Mouse (Mus musculus): ENCODE measurements around the gene R3hcc1l.

Gene R3hcc1l

DNA sequence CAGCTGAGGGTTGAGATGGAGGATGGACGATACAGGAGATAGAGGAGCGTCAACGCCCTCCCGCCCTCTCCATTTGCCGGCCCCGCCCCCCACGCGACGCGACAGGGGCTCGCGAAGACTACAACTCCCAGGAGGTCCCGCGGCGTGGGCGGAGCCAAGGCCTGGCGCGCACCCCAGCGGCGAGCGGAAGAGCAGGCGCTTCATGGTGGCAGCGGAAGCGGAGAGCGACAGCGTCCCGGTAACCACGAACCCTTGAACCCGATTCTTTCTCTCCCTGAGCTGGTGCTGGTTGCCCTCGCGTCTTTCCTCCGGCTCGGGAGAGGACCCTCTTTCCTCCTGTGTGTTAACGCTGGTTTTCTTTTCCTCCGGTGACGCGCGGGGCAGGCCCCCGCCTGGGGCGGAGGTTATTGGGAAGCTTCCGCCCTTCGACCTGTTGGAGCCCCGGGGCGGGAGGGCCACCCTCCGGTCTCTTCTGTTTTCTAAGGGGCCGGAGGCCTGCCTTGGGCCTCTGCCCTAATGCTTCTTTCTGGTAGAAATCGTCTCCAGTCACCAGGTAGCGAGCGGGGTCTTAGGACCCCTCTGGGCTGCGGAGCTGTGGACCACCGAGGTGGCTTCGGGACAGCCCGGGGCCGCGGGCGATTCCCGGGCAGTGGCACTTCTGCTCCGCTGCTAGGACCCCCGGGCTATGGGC lies at the start of gene R3hcc1l:
R3hcc1l (plus strand) TSS at position 140 of the 691 bp plus-strand sequence.
- DNase-seq: peak; percentile 97

DNA sequence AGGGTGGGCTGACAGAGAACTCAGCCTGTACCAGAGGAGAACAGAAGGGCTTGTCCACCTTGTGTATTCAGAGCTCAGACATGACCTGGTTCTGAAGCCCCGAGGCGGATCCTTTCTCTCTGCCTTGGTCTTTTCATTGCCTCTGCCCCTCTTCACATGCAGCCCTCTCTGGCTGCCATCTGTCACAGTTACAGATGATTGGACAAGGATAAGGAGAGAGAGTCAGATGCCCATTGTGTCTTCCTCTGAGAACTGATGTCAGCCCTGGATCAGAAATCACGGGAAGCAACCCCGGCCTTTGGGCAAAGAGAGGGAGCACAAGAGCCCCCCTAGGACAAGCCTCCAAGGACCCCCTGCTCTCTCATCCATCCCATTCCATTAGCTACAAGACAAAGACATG lies 47.0 kb upstream of the R3hcc1l start:
- no peak for DNase-seq

DNA sequence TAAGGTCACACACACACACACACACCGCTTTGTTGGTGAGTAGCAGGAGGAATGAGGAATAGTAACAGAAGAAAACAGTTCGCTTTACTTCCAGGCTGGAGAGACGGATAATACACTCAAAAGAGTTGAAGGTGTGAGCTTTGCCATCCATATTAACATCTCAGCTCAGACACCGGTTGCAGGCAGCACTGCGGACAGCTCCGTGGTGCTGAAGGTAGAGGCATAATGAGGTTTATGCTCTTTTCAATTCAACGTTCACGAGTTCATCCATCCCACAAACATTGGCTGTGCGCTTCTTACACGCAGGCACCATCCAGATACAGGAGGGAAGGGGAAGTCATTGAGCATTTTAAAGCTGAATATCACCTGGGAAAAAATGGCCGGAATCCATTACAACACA lies 45.7 kb upstream of the R3hcc1l start:
- no peak for DNase-seq

DNA sequence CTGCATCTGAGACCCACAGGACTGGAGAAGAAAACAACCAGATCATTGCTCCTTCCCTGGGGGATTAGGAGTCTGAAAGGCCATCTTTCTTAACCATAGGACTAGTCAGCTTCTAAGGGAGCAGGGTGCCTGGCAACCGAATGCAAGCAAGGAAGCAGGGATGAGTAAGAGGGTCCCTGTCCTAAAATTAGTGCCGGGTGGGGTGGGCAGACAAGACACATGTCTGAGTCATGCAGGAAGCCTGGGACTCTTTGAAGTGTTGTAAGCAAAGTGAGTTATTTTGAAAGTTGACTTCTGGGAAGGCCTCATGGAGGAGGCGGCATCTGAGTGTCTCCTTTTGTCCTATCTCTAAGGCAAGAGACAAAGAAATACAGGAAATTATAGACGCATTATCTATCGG lies 40.8 kb upstream of the R3hcc1l start:
- DNase-seq: no peak

DNA sequence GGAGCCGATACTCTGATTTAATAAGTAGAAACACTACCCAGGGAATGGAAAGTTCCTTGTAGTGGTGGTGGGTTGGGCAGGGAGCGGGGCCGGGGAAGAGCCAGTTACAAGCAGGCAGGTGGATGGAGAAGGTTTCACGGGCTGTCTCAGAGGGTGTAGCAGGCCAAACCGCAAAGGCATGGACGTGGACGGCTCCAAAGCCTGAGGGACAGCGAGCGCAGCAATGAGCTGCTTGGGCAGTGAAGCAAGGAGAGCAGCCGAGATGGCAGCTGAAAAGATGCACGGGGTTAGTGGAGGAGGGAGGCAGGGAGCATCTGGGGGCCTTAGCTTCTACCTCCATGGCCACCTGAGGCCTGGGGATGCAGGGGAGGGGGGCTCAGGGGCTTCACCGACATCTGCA lies 40.3 kb upstream of the R3hcc1l start:
- no peak for DNase-seq

DNA sequence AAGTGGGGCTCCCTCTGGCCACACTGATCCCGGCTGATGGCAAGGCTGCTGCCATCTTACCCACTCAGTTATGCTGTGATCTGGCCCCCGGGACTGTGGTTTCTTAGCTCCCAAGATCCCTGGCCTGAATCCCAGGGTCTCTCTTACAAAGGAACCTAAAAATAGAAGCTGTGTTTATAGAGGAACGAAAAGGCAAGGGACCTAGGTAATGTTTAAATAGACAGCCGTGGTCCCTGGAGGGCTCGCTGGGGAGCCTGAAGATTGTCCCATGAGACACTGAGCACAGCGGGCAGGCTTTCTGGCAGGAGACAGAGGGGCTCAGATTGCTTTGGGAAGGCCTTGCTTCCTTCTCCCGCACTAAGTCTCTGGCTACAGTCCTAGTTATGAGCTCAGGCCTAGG lies 33.1 kb upstream of the R3hcc1l start:
- DNase-seq: no peak

DNA sequence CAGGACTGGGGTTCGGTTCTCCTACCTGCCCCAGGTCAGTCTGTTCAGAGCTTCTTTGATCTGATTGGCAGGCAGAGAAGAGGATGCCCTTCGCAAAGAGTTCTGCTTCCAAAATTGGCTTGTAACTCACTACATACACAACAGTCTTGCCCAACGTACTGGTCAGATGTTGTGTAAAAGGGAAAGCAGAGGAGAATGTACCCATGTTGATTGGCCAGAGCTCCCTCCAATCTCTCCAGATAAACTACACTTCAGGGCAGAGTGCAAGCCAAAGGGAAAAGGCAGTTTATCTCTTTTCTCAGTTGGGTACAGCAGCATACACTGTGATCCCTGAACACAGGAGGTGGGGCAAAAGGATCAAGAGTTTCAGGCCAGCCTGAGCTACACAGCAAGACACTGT lies 31.3 kb upstream of the R3hcc1l start:
- no peak for DNase-seq

DNA sequence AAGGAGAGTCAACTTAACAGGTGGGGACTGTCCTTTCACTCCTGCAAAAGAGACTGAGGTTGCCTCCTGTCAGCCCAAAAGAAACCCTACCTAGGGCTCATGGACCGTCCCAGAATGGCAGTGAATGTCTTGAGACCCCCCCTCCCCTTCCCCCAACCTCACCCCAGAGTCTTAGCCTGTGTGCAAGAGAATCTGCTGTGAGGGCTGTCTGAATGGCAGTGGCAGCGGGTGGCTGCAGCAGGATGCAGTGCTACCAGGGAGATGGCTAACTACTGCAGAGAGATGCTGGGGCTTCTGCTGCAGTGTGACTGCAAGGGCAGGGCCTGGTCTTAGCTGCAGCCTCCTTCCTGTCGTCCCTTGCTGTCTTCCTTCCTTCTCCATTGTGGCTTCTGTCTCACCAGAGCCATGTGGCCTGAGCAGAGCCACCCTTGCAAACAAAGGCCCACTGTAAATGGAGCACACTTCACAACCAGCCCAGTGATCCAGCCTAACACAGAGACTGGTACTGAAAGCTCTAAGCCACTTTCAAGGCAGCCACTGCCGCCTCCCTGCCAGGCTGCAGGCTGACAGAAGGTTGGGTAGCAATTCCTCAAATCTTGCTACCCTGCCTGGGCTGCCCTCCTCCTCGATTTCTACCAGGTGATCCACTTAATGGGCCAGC lies 25.2 kb upstream of the R3hcc1l start:
- no peak for DNase-seq

DNA sequence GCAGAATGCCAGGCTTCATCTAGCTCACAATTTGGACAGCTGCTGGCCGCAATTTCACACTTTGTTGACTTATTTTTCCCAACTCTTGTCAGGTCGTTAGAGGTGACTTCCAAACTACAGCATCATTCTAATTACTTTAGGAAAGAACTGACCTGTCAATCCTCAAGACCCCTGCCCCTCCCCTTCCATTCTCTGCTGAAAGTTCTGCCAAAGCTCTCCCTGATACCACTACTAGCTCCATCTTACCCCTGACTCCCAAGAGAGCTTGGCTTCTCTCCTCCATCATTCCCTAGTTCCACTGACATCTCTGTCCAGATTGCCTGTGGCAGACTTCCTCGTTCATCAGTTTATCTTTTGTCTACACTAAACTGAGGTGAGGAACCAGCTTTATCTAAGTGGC lies 14.4 kb upstream of the R3hcc1l start:
- no peak for DNase-seq

DNA sequence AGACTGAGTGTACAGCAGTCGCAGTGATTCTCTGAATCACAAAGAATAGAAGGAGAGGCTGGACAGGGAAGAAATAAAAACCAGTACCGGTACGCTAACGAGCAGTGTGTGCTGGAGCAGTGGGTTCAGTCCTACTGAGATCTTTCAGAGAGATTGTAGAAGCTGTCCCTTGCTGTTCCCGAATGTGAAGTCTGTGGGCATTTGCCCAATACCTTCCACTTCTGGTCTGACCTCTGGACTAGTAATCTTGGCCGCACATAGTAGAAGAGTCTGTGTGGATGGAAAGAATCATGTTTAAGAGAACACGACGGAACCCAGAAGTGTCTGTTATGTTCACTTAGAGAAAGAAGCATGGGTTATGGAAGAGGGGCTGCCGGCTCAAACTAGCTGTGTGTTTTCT lies 8.9 kb upstream of the R3hcc1l start:
- DNase-seq: peak; percentile 30

DNA sequence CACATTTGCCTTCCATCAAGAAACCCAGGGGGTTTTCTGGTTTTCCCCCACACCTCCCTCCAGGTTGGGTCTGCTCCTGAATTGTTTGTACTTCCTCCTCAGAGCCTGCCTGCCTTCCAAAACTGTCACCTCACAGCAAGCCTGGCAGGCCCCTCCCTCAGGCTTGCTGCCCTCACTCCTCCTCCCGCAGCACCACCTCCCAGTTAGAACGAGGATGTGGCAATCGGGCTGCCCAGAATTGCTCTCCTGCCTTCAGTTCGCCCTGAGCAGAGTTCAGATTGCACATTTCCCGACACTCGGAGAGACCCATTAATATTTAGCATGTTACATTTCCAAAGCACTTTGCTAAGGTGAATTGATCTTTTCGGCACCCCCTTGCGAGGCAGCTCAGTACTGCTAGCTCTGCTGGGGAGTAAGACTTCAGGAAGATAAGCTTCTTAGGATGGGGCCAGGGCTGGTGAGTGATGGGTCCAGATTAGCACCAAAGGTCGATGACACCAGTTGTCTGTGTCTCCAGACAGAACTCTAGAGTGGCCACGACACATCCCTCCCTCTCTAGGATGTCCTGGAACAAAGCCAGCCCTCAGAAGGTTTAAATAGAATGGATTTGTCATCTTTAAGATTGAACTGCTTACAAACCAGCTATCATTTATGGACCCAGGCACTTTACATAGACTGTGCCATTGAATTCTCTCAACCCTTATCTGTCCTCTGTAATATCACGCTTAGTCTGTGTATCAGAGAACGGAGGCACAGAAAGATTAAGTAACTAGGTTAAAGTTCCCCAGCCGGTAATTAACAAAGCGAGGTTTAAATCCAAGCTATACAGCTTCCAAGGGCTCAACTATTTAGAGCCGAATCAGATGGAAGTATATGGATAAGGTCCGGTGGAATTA lies 8.0 kb upstream of the R3hcc1l start:
- DNase-seq: peak; percentile 66

DNA sequence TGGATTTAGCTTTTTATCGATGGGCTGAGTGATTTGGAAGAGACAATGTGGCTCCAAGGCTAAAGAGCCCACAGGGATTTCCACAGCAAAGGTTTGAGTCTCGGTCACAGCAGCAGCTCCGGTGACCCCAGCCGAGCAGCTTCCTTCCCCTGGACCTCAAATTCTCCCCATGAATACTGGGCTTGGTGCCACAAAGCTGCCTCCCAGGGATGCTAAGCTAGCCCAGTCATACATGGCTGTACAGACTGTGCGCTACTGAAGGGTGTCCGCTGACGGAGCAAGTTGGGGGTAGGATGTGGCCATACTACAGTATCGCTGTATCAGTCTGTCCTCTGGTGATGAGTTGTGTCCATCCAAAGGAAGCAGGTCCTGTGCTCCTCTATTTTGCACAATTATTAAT lies 2.9 kb upstream of the R3hcc1l start:
- no peak for DNase-seq

DNA sequence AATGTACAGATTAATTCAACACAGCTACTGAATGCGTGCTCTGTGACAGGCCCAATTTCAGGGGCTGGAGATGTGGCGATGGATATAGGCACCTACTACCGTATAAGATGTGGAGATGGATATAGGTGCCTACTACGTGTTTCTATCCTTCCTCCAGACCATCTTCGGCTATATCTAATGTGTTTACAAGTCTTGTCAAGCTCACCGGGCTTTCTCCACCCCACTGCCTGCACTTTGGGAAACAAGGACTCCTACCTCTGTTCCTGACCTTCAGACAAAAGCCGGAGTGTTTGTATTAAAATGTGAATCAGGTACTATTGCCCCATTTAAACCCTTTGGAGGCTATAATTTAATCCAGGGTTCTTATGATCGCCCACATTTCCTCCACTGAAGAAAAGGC lies 2.4 kb upstream of the R3hcc1l start:
- no peak for DNase-seq

DNA sequence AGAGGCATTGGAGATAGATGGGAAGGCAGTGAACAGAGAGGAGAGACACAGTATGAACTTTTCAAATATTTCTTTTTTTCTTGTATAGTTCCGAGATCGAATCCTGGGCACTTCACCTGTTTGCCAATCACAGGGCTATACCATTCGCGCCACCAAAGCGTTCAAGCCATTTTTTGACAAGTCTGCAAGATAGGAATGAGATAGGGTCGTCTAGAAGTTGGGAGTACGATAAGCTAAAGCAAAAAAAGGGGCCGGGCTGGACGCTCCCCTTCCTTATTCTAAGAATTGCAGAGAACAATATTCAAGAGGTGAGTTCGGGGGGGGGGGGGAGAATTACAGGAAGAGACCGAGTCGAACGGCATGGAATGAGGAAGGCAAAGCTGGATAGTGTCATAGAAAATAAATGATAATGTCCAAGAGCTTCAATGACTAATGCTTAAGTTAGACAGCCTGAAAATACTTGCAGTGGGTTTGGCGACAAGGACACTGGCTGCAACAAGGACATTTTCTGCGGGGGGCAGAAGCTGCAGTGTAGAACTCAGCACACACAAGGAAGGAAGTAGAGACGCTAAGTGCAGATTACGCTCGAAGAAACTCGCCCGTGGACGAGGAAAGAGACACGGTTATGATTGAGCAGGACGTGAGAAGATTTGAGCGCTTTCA lies 471 bp upstream of the R3hcc1l start:
- DNase-seq: no peak

DNA sequence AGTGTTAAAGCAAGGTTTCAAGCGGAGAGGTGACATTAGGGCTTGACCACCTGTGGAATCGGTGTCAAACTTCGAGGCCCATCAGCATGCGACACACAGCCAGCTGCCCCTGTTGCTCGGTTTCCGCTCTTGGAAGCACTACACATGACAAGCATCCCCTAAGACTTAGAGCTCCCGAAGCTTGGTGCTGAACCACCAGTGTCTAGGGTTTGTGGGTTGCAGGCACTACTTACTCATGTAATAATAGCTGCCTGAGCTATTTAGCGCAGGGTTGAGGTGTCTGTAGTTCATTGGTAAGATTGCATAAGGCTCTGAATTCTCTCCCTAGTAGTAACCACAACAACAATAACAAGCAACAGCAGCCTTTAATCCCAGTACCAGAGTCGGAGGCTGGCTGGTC lies 1.2 kb downstream of the R3hcc1l start:
- DNase-seq: no peak

DNA sequence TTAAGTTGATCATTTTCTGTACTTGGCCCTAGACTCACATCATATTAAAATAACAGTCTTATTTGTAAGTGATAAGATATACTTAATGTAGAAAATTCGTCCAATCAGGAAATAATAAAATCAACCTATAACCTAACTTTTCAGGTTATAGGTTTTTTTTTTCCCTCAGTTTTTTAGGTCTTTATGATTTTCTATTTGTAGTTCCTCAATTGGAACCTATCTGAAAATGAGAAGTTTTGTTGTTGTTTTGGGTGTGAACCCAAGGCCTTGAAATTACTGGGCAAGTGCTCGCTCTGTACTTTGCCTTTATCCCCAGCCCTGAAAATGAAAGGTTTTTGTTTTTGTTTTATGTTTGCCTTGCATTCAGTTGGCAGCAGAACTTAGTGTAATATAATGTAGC lies 6.1 kb downstream of the R3hcc1l start:
- no peak for DNase-seq

DNA sequence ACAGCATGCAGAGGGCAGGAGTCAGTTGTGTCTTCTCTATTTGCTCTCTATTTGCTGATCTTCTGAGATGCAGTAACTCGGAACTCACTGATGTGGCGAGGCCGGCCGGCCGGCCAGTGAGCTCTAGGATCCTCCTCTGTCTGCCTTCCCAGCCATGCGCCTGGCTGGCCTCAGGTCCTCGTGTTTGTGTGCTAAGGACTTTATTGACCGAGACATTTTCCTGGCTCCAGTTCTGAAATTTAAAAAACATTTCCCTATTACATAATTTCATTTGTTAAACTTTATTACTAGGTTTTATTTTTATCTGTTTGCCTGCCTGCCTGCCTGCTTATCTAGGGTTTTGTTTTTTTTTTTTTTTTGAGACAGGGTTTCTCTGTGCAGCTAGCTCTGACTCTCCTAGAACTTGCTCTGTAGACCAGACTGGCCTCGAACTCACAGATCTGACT lies 11.5 kb downstream of the R3hcc1l start:
- peak; percentile 42 for DNase-seq

DNA sequence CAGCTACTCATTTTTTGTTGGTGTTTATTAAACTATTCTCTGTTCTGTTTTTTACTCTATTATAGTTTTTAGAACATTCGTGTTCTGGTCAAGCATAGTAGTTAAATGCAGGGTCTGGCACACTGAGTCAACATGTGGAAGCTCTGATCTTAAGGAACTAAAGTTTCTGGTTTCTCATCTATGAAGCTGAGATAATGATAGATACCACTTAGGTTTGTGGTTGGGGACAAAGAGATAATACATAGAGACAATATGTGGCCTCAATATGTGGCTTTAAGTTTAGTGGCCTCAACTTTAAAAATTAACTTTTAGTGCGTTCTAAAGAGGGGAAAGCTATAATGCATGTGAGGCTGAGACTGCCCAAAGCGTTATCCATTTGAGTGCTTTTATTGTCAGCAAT lies 15.9 kb downstream of the R3hcc1l start:
- no peak for DNase-seq

DNA sequence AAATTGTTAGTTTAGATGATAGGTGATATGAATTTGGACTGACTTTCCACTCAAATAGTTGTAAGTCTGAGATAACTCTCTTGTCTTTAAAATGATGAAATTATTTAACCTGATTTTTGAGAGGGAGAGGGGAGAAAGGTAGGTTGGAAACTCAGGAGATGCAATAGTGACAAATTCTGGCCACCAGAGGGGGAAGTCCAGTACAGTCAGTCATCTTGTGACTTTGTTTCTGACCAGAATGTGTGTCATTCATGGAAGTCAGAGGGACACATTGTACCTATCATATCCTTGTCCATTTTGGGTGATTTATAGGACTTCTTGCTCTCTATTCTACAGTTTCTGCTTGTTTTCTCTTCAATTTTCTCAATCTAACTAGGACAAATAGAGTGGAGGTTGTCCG lies 19.0 kb downstream of the R3hcc1l start:
- DNase-seq: peak; percentile 37

DNA sequence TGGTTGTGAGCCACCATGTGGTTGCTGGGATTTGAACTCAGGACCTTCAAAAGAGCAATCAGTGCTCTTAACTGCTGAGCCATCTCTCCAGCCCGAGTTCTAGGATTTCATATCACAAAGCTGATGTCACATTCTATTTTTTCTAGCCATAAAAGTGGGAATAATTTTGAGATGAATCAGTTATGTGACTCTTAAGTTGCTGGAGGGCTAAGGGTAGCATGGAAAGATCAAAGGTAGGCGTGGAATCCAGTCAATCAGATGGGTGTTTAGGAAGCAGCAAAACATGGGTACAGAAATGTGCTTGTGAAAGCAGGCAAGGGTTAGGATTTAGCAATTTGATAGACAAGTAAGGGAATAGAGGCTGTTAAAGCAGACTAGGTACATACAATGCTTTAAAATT lies 20.4 kb downstream of the R3hcc1l start:
- DNase-seq: no peak

DNA sequence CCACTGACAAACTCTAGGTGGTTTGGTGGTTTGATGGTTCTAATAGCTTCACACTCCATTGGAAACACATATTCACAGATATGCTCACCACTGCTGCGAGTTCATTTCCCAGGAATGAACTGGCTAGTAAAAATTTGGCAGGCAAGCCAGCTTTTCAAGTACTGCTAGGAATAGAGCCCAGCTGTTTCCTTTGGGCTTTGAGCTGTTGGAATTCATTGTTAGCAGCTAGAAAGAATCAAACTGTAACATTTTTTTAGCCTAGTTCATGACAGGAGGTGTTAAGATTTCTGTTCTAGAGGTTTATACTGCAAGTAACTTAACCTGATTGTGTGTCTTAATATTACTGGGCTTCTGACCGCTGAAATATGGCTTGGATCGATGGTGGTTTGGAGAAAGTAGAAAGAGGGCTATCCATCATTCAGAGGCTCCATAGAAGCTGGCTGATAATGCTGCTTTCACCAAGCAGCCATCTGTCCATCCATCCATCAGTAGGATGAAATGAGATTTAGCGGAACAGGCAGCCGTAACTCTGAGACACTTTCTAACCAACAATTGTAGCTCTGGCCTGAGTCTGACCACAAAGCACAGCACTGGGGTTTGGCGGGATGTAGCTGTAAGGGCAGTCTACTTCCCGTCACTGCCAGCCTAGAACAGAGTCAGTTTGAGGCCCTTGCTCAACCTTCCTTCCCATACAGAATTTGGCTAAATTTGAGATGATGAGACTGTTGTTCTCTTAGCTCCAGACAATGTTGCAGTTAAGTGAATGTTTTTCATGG lies 21.0 kb downstream of the R3hcc1l start:
- peak; percentile 68 for DNase-seq

DNA sequence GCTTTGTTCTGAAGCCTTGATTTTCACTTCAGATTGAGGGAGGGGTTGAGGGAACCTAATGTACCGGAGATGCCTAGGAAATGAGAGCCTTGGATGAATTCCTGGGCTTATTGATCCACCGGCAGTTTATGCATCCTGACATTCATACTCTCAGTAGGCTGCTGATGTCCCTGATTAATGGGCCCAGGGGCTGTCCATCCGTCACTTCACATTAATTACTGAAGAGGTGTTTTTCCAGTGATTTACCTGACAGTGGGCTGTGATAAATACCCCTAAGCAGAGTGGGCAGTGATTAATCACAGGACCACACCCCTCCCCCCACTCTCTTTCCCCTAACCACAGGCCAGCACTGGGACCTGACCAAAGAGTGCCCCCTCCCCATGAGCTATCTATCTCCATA lies 22.1 kb downstream of the R3hcc1l start:
- no peak for DNase-seq

All from lung, postnatal 36 days (tissue).